Mouse (Mus musculus) myocyte (in vitro differentiated cells): ENCODE data around the gene Pawr.

Source experiments
- CEBPB ChIP-seq: IDR thresholded peaks from 2 replicates; pipeline ENCODE4 v1.6.1; 2011; ENCODE audit warnings: mild to moderate bottlenecking, moderate library complexity; ENCODE audit not compliant: poor library complexity, insufficient read depth, severe bottlenecking
- MAX ChIP-seq: IDR thresholded peaks from one replicate; pipeline ENCODE4 v1.6.1; 2011; ENCODE audit warnings: low read depth, mild to moderate bottlenecking, control low read depth
- POLR2A ChIP-seq: IDR thresholded peaks from one replicate; pipeline ENCODE4 v1.6.1; 2011; ENCODE audit warnings: low read depth, mild to moderate bottlenecking, control low read depth, moderate library complexity; ENCODE audit not compliant: insufficient read length
- REST ChIP-seq: IDR thresholded peaks from one replicate; pipeline ENCODE4 v1.6.1; 2011; ENCODE audit warnings: mild to moderate bottlenecking, control low read depth, moderate library complexity; ENCODE audit not compliant: insufficient read depth, insufficient read length
- TCF12 ChIP-seq: IDR thresholded peaks from one replicate; pipeline ENCODE4 v1.6.1; 2011; ENCODE audit warnings: mild to moderate bottlenecking, control low read depth; ENCODE audit not compliant: poor library complexity, insufficient read depth, severe bottlenecking
- USF1 ChIP-seq: IDR thresholded peaks from one replicate; pipeline ENCODE4 v1.6.1; 2011; ENCODE audit warnings: low read depth, mild to moderate bottlenecking, control low read depth, moderate library complexity

DNA sequence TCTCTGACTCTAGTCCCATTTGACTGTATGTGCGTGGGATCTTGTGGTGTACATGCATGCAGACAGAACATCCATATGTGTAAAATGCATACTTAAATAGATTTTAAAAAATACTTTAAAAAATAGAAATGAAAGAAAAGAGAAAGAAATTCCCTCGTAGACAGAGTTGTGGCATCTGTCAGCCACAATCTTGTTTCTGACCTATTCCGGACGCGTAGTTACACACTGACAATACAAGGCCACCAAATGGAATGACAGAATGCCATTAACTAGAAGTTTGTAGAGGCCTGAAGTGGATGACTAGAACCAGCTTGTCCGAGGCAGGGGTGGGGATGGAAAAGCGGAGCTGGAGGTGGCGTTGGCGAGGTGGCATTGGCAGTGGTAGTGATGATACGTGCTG lies 60.2 kb downstream of the Pawr start:
- no peak for TF ChIP-seq POLR2A
- TF ChIP-seq REST, result no peak
- TF ChIP-seq MAX, result no peak
- TF ChIP-seq TCF12, result no peak
- no peak for TF ChIP-seq CEBPB
- no peak for TF ChIP-seq USF1
